Mouse (Mus musculus) limb, embryonic 14.5 days (tissue): Measurements from ENCODE around the gene Mex3a. TPM values are rescaled to one million over a fixed set of nuclear protein-coding genes. Genes with fewer than 3 reads are reported as not detected.
A peak's percentile ranks its signal among the peaks of the same experiment; 100 is the strongest.

Experiments used
- ATAC-seq: fragments of 200-750 bp; cut with Nextera tagmentation; 2 replicates; pipeline ENCODE4 v1.8.0; 2017; ENCODE audit warnings: low read depth, moderate number of reproducible peaks, moderate TSS enrichment; ENCODE audit not compliant: low FRiP score
- DNase-seq: peaks from one replicate; pipeline ENCODE4 v3.0.0-alpha.2; 2015; ENCODE audit warnings: low spot score
- H3K27ac ChIP-seq: fragments of 300-500 bp; sonication (generic); replicated peaks from 2 replicates; pipeline ENCODE4 v1.5.1; 2014; ENCODE audit warnings: low read depth, mild to moderate bottlenecking, low read length, moderate library complexity, mixed read lengths
- H3K27me3 ChIP-seq: fragments of 300-500 bp; sonication (generic); 2 replicates; pipeline ENCODE4 v1.6.1; 2014; ENCODE audit warnings: low read length, mixed read lengths; ENCODE audit not compliant: control insufficient read depth, insufficient read depth
- H3K36me3 ChIP-seq: fragments of 300-500 bp; sonication (generic); 2 replicates; pipeline ENCODE4 v1.6.1; 2014; ENCODE audit warnings: mild to moderate bottlenecking, low read length, moderate library complexity, mixed read lengths; ENCODE audit not compliant: control insufficient read depth, insufficient read depth
- H3K4me1 ChIP-seq: fragments of 300-500 bp; sonication (generic); 2 replicates; pipeline ENCODE4 v1.6.1; 2014; ENCODE audit warnings: antibody characterized with exemption, low read length, mixed read lengths; ENCODE audit not compliant: control insufficient read depth, insufficient read depth
- H3K4me2 ChIP-seq: fragments of 300-500 bp; sonication (generic); replicated peaks from 2 replicates; pipeline ENCODE4 v1.6.1; 2014; ENCODE audit warnings: low read depth, mild to moderate bottlenecking, low read length, moderate library complexity; ENCODE audit not compliant: severe bottlenecking
- H3K4me3 ChIP-seq: fragments of 300-500 bp; sonication (generic); replicated peaks from 2 replicates; pipeline ENCODE4 v1.5.1; 2014; ENCODE audit warnings: low read length
- H3K9ac ChIP-seq: fragments of 300-500 bp; sonication (generic); 2 replicates; pipeline ENCODE4 v1.6.1; 2014; ENCODE audit warnings: mild to moderate bottlenecking, low read depth, low read length, moderate library complexity; ENCODE audit not compliant: severe bottlenecking
- H3K9me3 ChIP-seq: fragments of 300-500 bp; sonication (generic); 2 replicates; pipeline ENCODE4 v1.6.1; 2016; ENCODE audit warnings: low read length; ENCODE audit not compliant: control insufficient read depth
- POLR2A ChIP-seq: fragments of 200-500 bp; IDR thresholded peaks from 2 replicates; pipeline ENCODE4 v1.8.0; 2012; ENCODE audit warnings: inconsistent platforms, mild to moderate bottlenecking, moderate library complexity, borderline replicate concordance; ENCODE audit not compliant: insufficient read depth, insufficient read length; ENCODE audit errors: extremely low read depth
- WGBS: fragments of 180-500 bp; shearing (Covaris S2); extraction: QIAGEN DNeasy Blood & Tissue Kit; methylation state at CpG from one replicate; pipeline ENCODE4 v1.1.7; 2014; 5-methylcytosine and 5-hydroxymethylcytosine counted together
- microRNA counts: library from miRNA; unstranded; fragments of <30 nt; microRNA quantifications from one replicate; lab custom pipeline; 2016
- microRNA-seq: library from miRNA; unstranded; fragments of <30 nt; microRNA quantifications from one replicate; pipeline ENCODE4, GENCODE M21; 2016
- polyA plus RNA-seq, 2 experiments: library from polyadenylated mRNA; depleted of rRNA in 1 of 2; stranded (reverse) in 1 of 2; unstranded in 1 of 2; fragments of >200 nt; fragmentation: Nextera tagmentation in 1 of 2; extraction: Ambion mirVana in 1 of 2; gene quantifications; 2 replicates each; pipeline versions ENCODE4 v1.2.1 to v1.2.3; 2012 to 2014

The Mex3a gene
- polyA plus RNA-seq, 2 experiments, result 26.7 to 49.3 TPM

DNA sequence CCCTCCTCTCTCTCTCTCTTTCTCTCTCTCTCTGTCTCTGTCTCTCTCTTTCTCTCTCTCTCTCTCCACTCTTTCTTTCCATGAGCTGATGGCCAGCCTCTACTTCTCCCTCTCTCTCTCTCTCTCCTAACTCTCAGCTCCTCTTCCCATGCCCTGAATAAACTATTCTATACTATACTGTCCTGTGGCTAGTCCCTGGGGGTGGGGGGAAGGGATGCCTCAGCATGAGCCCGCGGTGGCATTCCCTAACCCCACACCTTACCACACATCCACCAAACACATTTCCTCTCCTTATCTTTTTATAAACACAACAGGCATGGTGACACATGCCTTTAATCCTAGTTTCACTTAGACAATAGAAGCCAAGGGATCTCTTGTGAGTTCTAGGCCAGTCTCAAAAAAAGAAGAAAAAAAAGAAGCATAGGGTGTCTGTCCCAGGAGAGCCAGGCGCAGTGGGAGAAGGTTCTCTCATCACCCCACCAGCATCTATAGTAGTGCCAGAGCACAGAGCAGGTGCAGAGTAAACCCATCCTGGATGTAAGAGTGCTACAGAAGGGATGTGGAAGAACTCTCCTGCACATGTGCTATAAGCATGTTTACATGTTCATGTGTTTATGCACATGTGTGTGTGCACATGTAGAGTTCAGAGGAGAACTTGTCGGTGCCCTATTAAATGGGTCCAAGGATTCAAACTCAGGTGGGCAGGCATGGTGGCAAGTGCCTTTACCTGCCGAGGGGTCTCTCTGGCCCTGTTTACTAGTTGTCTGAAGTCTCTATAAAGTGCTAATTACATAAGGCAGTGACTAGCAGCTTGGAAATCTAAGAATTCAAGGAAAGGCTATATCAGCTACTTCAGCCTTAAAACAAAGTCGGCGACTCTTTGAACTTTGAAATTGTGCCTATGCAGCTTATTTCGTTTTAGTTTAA is 46.6 kb downstream of the Mex3a start:
- H3K36me3 ChIP-seq, result peaks cover 29% of the 10 kb centered on the region
- TF ChIP-seq POLR2A, result no peak
- DNase-seq (no peak), ATAC-seq (no peak)
- H3K27me3 ChIP-seq, result no peaks in the 10 kb centered on the region
- no peaks in the 10 kb centered on the region for H3K9me3 ChIP-seq
- peak overlapping the region; percentile 68 for H3K4me2 ChIP-seq
- 0 out of 2 replicates have a peak overlapping the region, but pooled peaks have one; percentile 33 for H3K27ac ChIP-seq
- peaks cover 11% of the 10 kb centered on the region for H3K4me1 ChIP-seq
- WGBS, result 43% methylated on average over 8 of the region's 8 CpGs
- peak overlapping the region; percentile 82 for H3K9ac ChIP-seq
- H3K4me3 ChIP-seq, result peak overlapping the region; percentile 87

- Histone ChIP-seq H3K4me3 (peak overlapping the region; percentile 87), H3K9me3 (no peaks in the 10 kb centered on the region), H3K4me1 (peaks cover 11% of the 10 kb centered on the region), H3K36me3 (peaks cover 34% of the 10 kb centered on the region), H3K27ac (0 out of 2 replicates have a peak overlapping the region, but pooled peaks have one; percentile 48), H3K27me3 (no peaks in the 10 kb centered on the region), H3K9ac (peak overlapping the region; percentile 82), H3K4me2 (peak overlapping the region; percentile 68)
- 1% methylated on average over 33 of the region's 34 CpGs for WGBS
- ATAC-seq (peak; percentile 84), DNase-seq (peak; percentile 86)
- TF ChIP-seq POLR2A, result no peak; the same call in 1 of the 2 replicates
Observed at GRCm38 (mm10) chr3:88579454-88580117, 47.4 kb downstream of the Mex3a start.

- Histone ChIP-seq H3K27ac (no peak overlapping the region), H3K4me1 (peaks cover 1% of the 10 kb centered on the region; the same call in 1 of the 2 replicates), H3K9me3 (no peaks in the 10 kb centered on the region), H3K4me2 (no peak overlapping the region), H3K9ac (no peak overlapping the region), H3K27me3 (no peaks in the 10 kb centered on the region), H3K4me3 (no peak overlapping the region), H3K36me3 (peaks cover 71% of the 10 kb centered on the region)
- ATAC-seq (no peak), DNase-seq (no peak)
- TF ChIP-seq POLR2A, result no peak
- 96% methylated on average over 6 of the region's 6 CpGs for WGBS
Observed at GRCm38 (mm10) chr3:88585769-88586168, 53.6 kb downstream of the Mex3a start.

DNA sequence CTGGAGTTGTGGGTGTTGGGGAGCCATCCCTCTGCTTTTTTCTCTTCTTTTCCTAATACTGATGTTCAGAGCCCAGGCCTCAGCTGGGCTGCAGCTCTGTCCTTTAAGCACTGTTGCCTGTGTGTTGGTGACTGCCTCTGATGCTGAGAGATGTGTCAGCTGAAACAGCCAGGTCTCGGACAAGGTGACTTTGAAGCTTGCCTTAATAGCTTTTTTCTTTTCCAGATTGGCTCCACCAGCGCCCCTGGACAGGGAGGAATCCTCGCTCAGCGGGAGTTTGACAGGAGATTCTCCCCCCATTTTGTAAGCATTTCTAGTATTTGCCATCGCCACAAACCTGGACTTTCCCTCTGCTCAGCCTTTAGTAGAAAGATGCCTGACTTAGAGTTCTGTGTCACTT is 54.4 kb downstream of the Mex3a start:
- H3K36me3 ChIP-seq, result peaks cover 63% of the 10 kb centered on the region
- WGBS, result 89% methylated on average over 5 of the region's 5 CpGs

GRCm38 (mm10) chr3:88590246-88590645 is 58.1 kb downstream of the Mex3a start:
- no peak overlapping the region for H3K4me3 ChIP-seq
- H3K9me3 ChIP-seq, result no peaks in the 10 kb centered on the region
- no peak for TF ChIP-seq POLR2A
- H3K27me3 ChIP-seq, result no peaks in the 10 kb centered on the region
- H3K4me1 ChIP-seq, result peaks cover 5% of the 10 kb centered on the region; the same call in 1 of the 2 replicates
- 27% methylated on average over 5 of the region's 5 CpGs for WGBS
- ATAC-seq, result no peak
- H3K36me3 ChIP-seq, result peaks cover 37% of the 10 kb centered on the region
- DNase-seq, result no peak
- H3K27ac ChIP-seq, result 0 out of 2 replicates have a peak overlapping the region, but pooled peaks have one; percentile 3
- H3K9ac ChIP-seq, result no peak overlapping the region
- no peak overlapping the region for H3K4me2 ChIP-seq

More for the DNA sequence above, 54.4 kb downstream of the Mex3a start:
- Histone ChIP-seq H3K4me2 (no peak overlapping the region), H3K9ac (no peak overlapping the region), H3K4me1 (no peaks in the 10 kb centered on the region), H3K27ac (no peak overlapping the region), H3K4me3 (no peak overlapping the region), H3K27me3 (no peaks in the 10 kb centered on the region), H3K9me3 (no peaks in the 10 kb centered on the region)
- ATAC-seq, result no peak
- TF ChIP-seq POLR2A, result no peak
- DNase-seq, result no peak

MicroRNA genes within 50 kb of the gene (microRNA counts, 519-probe panel; counts per million panel counts)
- not detected for microRNA mmu-miR-1905 (lab: Ali Mortazavi, UCI)

Small RNA genes lying within 50 kb of the gene (microRNA-seq; reads per million reads assigned to microRNA genes)
- not detected for gene Mir1905

Other genes with a start within 250 kb of the Mex3a start
- gene Gm38392, start 245.2 kb upstream of the Mex3a start, polyA plus RNA-seq (2012; rRNA removed), result 0.77 TPM in 1 of 2 replicates, not detected in the other
- gene Gm38392, start 245.2 kb upstream of the Mex3a start, polyA plus RNA-seq (2014; fragmentation: Nextera tagmentation; extraction: Ambion mirVana), result 0.65 and 5.4 TPM in 2 replicates
- gene Tsacc, start 235.4 kb upstream of the Mex3a start, polyA plus RNA-seq (2012; rRNA removed), result 4.3 and 8.6 TPM in 2 replicates
- gene Tsacc, start 235.4 kb upstream of the Mex3a start, polyA plus RNA-seq (2014; fragmentation: Nextera tagmentation; extraction: Ambion mirVana), result 9.4 and 14.3 TPM in 2 replicates
- gene Cct3, start 235.3 kb upstream of the Mex3a start, polyA plus RNA-seq (2012; rRNA removed), result 285 and 326 TPM in 2 replicates
- gene Cct3, start 235.3 kb upstream of the Mex3a start, polyA plus RNA-seq (2014; fragmentation: Nextera tagmentation; extraction: Ambion mirVana), result 476 and 516 TPM in 2 replicates
- 131 and 152 TPM in 2 replicates for gene Glmp, start 207.4 kb upstream of the Mex3a start, polyA plus RNA-seq (2012; rRNA removed)
- 127 and 130 TPM in 2 replicates for gene Glmp, start 207.4 kb upstream of the Mex3a start, polyA plus RNA-seq (2014; fragmentation: Nextera tagmentation; extraction: Ambion mirVana)
- 14.3 and 14.4 TPM in 2 replicates for gene Tmem79, start 196.2 kb upstream of the Mex3a start, polyA plus RNA-seq (2012; rRNA removed)
- gene Tmem79, start 196.2 kb upstream of the Mex3a start, polyA plus RNA-seq (2014; fragmentation: Nextera tagmentation; extraction: Ambion mirVana), result 19.2 and 22.3 TPM in 2 replicates
- 83.3 and 88.1 TPM in 2 replicates for gene Smg5, start 196.1 kb upstream of the Mex3a start, polyA plus RNA-seq (2012; rRNA removed)
- gene Smg5, start 196.1 kb upstream of the Mex3a start, polyA plus RNA-seq (2014; fragmentation: Nextera tagmentation; extraction: Ambion mirVana), result 33.8 and 40.1 TPM in 2 replicates
- 15.9 and 17.2 TPM in 2 replicates for gene Paqr6, start 167.8 kb upstream of the Mex3a start, polyA plus RNA-seq (2012; rRNA removed)
- gene Paqr6, start 167.8 kb upstream of the Mex3a start, polyA plus RNA-seq (2014; fragmentation: Nextera tagmentation; extraction: Ambion mirVana), result 13.9 and 15.1 TPM in 2 replicates
- 2.0 and 2.2 TPM in 2 replicates for gene Bglap3, start 159.7 kb upstream of the Mex3a start, polyA plus RNA-seq (2012; rRNA removed)
- gene Bglap3, start 159.7 kb upstream of the Mex3a start, polyA plus RNA-seq (2014; fragmentation: Nextera tagmentation; extraction: Ambion mirVana), result 1.7 and 2.5 TPM in 2 replicates
- gene Bglap2, start 153.7 kb upstream of the Mex3a start, polyA plus RNA-seq (2012; rRNA removed), result 0.52 and 0.60 TPM in 2 replicates
- 0.77 and 1.9 TPM in 2 replicates for gene Bglap2, start 153.7 kb upstream of the Mex3a start, polyA plus RNA-seq (2014; fragmentation: Nextera tagmentation; extraction: Ambion mirVana)
- 0.94 and 1.00 TPM in 2 replicates for gene Bglap, start 147.9 kb upstream of the Mex3a start, polyA plus RNA-seq (2012; rRNA removed)
- gene Bglap, start 147.9 kb upstream of the Mex3a start, polyA plus RNA-seq (2014; fragmentation: Nextera tagmentation; extraction: Ambion mirVana), result 1.7 and 3.1 TPM in 2 replicates
- gene Pmf1, start 122.1 kb upstream of the Mex3a start, polyA plus RNA-seq (2012; rRNA removed), result 99.9 and 108 TPM in 2 replicates
- gene Pmf1, start 122.1 kb upstream of the Mex3a start, polyA plus RNA-seq (2014; fragmentation: Nextera tagmentation; extraction: Ambion mirVana), result 109 and 114 TPM in 2 replicates
- gene Slc25a44, start 107.3 kb upstream of the Mex3a start, polyA plus RNA-seq (2012; rRNA removed), result 21.2 and 24.0 TPM in 2 replicates
- 18.0 and 19.1 TPM in 2 replicates for gene Slc25a44, start 107.3 kb upstream of the Mex3a start, polyA plus RNA-seq (2014; fragmentation: Nextera tagmentation; extraction: Ambion mirVana)
- 13.5 and 16.0 TPM in 2 replicates for gene Sema4a, start 71.2 kb upstream of the Mex3a start, polyA plus RNA-seq (2012; rRNA removed)
- gene Sema4a, start 71.2 kb upstream of the Mex3a start, polyA plus RNA-seq (2014; fragmentation: Nextera tagmentation; extraction: Ambion mirVana), result 12.9 and 14.4 TPM in 2 replicates
- 238 and 364 TPM in 2 replicates for gene Lmna, start 22.4 kb upstream of the Mex3a start, polyA plus RNA-seq (2012; rRNA removed)
- gene Lmna, start 22.4 kb upstream of the Mex3a start, polyA plus RNA-seq (2014; fragmentation: Nextera tagmentation; extraction: Ambion mirVana), result 378 and 402 TPM in 2 replicates
- 27.0 and 35.0 TPM in 2 replicates for gene Rab25, start 15.9 kb downstream of the Mex3a start, polyA plus RNA-seq (2012; rRNA removed)
- 52.7 and 70.4 TPM in 2 replicates for gene Rab25, start 15.9 kb downstream of the Mex3a start, polyA plus RNA-seq (2014; fragmentation: Nextera tagmentation; extraction: Ambion mirVana)
- 92.5 and 117 TPM in 2 replicates for gene Lamtor2, start 20.7 kb downstream of the Mex3a start, polyA plus RNA-seq (2012; rRNA removed)
- 100 and 103 TPM in 2 replicates for gene Lamtor2, start 20.7 kb downstream of the Mex3a start, polyA plus RNA-seq (2014; fragmentation: Nextera tagmentation; extraction: Ambion mirVana)
- gene Ubqln4, start 21.4 kb downstream of the Mex3a start, polyA plus RNA-seq (2012; rRNA removed), result 90.4 and 112 TPM in 2 replicates
- 52.5 and 57.8 TPM in 2 replicates for gene Ubqln4, start 21.4 kb downstream of the Mex3a start, polyA plus RNA-seq (2014; fragmentation: Nextera tagmentation; extraction: Ambion mirVana)
- 422 and 466 TPM in 2 replicates for gene Ssr2, start 43.5 kb downstream of the Mex3a start, polyA plus RNA-seq (2012; rRNA removed)
- gene Ssr2, start 43.5 kb downstream of the Mex3a start, polyA plus RNA-seq (2014; fragmentation: Nextera tagmentation; extraction: Ambion mirVana), result 307 and 325 TPM in 2 replicates
- 81.9 and 105 TPM in 2 replicates for gene Arhgef2, start 73.6 kb downstream of the Mex3a start, polyA plus RNA-seq (2012; rRNA removed)
- gene Arhgef2, start 73.6 kb downstream of the Mex3a start, polyA plus RNA-seq (2014; fragmentation: Nextera tagmentation; extraction: Ambion mirVana), result 84.7 and 94.8 TPM in 2 replicates
- not detected in 2 replicates for gene Rxfp4, start 120.7 kb downstream of the Mex3a start, polyA plus RNA-seq (2012; rRNA removed)
- gene Rxfp4, start 120.7 kb downstream of the Mex3a start, polyA plus RNA-seq (2014; fragmentation: Nextera tagmentation; extraction: Ambion mirVana), result 0.15 TPM in 1 of 2 replicates, not detected in the other
- gene Khdc4, start 153.4 kb downstream of the Mex3a start, polyA plus RNA-seq (2012; rRNA removed), result 144 and 167 TPM in 2 replicates
- 78.0 and 89.1 TPM in 2 replicates for gene Khdc4, start 153.4 kb downstream of the Mex3a start, polyA plus RNA-seq (2014; fragmentation: Nextera tagmentation; extraction: Ambion mirVana)
- 46.8 and 47.4 TPM in 2 replicates for gene Rit1, start 184.4 kb downstream of the Mex3a start, polyA plus RNA-seq (2012; rRNA removed)
- 62.4 and 64.3 TPM in 2 replicates for gene Rit1, start 184.4 kb downstream of the Mex3a start, polyA plus RNA-seq (2014; fragmentation: Nextera tagmentation; extraction: Ambion mirVana)
- 15.3 and 17.5 TPM in 2 replicates for gene Syt11, start 242.8 kb downstream of the Mex3a start, polyA plus RNA-seq (2012; rRNA removed)
- gene Syt11, start 242.8 kb downstream of the Mex3a start, polyA plus RNA-seq (2014; fragmentation: Nextera tagmentation; extraction: Ambion mirVana), result 13.9 and 20.8 TPM in 2 replicates